Mouse (Mus musculus) liver, adult (tissue): ENCODE measurements around the gene Tesk2.
A peak's percentile ranks its signal among the peaks of the same experiment; 100 is the strongest.

Experiments
- GATA4 ChIP-seq: IDR thresholded peaks from 2 replicates; pipeline ENCODE4 v1.6.1; 2014; ENCODE audit warnings: mild to moderate bottlenecking, low read length; ENCODE audit not compliant: insufficient replicate concordance

Tesk2 gene

DNA sequence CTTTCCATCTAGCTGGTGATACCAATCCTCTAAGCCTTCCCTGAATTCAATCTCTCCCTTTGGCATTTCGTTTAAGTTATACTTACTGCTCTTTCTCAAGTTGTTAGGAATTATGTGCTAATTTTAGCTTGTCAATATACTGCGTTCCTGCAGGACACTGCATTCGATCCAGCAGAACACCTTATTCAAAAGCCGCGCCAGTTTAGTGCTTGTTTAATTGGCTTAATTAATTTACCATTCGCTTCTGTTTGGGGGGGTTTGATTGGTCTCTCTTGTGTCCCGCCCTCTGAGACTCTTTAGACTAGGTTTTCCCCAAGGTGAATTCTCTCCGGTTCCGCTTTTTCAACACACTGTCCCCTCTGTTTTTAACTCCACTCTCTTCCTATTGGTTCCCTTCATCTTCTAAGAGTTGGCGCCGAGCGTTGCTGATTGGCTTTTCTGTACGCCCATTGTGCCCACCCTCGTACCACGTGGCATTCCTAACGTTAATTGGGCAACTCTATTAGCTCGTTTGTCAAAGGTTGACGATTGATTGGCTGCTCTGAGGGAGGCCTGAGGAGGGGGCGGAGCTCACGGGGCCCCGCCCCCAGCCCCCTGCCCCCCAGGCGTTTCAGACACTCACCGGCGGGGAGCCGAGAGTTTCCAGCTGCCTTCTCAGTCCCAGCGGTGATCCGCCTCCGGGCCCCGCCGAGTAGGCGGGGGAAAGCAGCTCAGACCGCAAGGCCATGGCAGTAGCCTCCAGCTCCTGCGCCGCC is at the start of gene Tesk2:
Tesk2 (plus strand) TSS at position 606 of the 755 bp plus-strand sequence.
- no peak for TF ChIP-seq GATA4

DNA sequence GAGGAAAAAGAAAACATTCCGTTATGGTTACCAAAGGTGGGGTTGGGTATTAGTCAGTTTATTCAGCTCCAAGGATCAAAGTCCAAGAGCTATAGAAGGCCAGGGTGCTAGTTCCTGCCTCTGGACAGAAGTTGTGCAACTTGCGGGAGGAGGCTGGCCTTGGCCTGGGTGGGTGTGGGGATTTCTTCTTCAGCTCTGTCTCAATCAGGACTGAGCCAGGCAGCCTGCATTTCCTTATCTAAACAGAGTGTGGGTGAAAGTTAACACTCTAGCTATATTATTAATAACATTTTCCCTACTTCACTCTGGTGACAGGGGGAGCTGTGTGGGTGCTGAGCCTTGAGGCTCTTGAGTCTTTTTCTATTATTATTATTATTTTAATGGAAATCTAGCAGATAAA is 48.0 kb upstream of the Tesk2 start:
- TF ChIP-seq GATA4 = no peak

GRCm38 (mm10) chr4:116676027-116676426 is 44.7 kb upstream of the Tesk2 start:
- TF ChIP-seq GATA4 = no peak

GRCm38 (mm10) chr4:116677808-116678207 is 42.9 kb upstream of the Tesk2 start:
- no peak for TF ChIP-seq GATA4

GRCm38 (mm10) chr4:116679141-116679540 is 41.6 kb upstream of the Tesk2 start:
- TF ChIP-seq GATA4 = no peak

GRCm38 (mm10) chr4:116683957-116684356 is 36.8 kb upstream of the Tesk2 start:
- TF ChIP-seq GATA4 = peak; percentile 56; the same call in 1 of the 2 replicates

DNA sequence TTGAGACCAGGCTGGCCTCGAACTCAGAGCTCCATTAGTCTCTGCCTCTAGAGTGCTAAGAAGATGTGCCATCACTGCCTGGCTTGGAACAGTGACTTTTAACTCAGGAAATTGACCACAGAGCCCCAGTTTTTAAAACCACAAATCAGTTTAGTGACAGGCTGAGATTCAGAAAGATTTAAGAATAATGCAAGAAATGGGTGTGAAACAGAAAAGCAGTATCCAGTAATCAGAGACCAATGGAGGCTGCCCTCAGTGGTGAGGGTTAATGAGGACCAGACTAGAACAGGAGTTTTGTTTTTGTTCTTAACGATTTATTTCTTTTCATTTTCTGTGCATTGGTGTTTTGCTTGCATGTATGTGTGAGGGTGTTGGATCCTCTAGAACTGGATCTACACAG is 36.1 kb upstream of the Tesk2 start:
- no peak for TF ChIP-seq GATA4

- TF ChIP-seq GATA4 = no peak; the same call in 1 of the 2 replicates
These were observed 35.2 kb upstream of the Tesk2 start, which contains the start of gene Prdx1 for GRCm38 (mm10) chr4:116685402-116686061. Gene Prdx1, plus strand, starts transcription at chr4:116685544.

DNA sequence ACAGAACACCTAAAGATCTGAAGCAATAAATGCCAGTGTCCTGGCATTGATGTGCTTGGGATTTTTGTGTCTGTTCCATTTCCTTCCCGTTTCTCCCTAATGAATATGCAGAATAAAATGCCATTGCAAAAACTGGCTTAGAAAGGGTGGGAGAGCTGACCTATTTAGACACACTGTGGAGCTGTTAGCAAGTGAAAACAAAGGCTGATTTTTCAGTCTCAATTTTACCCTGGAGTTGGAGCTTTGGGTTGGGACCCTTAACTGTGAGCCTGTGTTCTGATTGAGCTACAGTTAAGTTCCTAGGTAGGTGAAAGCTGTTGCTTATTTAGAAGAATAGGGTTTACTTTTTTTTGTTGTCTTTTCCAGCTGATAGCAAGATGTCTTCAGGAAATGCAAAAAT is 33.7 kb upstream of the Tesk2 start:
- TF ChIP-seq GATA4 = no peak

DNA sequence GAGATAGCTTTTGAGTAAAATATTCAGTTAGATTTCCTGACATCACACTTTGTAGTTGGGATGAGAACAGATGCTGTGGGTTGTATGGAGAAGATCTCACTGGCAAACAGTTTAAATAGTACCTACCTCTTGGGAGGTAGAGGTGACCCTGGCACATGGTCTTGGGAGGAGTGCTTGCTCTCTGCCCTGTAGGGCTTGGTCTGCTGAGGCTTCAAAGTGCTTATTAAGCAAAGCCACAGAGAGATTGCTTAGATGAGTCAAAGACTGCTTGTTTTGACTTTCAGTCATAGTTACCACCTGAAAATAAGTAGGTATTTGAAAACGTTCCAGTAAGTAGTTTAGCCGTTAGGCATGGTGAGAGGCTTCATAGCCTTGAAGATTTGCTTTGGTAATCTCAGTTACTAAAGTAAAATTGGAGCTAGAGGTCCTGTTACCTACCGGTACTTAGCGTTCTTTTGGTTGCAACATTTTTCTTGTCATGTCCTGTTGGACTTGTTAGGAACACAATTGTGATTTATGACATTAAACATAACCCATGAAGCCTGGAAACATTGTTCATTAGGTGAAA is 31.4 kb upstream of the Tesk2 start:
- TF ChIP-seq GATA4 = no peak

DNA sequence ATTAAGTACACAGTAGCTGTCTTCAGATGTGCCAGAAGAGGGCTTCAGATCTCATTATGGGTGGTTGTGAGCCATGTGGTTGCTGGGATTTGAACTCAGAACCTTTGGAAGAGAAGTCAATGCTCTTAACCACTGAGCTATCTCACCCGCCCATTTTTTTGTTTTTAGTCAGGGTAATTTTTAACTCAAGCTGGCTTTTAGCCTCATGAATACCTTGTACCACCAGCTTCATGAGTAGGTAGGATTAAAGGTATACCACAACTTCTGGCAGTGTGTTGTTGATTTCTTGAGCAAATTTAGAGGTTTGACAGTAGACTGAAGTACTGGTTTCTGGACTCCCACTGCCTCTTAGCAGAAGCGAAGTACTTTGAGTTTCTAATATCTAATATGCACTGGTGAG is 28.6 kb upstream of the Tesk2 start:
- no peak for TF ChIP-seq GATA4

- TF ChIP-seq GATA4 = no peak
These were observed 27.0 kb upstream of the Tesk2 start for GRCm38 (mm10) chr4:116693785-116694184.

- TF ChIP-seq GATA4 = peak; percentile 44; the same call in 1 of the 2 replicates
These were observed 21.9 kb upstream of the Tesk2 start for GRCm38 (mm10) chr4:116698693-116699342.

- TF ChIP-seq GATA4 = no peak
These were observed 19.8 kb upstream of the Tesk2 start for GRCm38 (mm10) chr4:116700964-116701363.

GRCm38 (mm10) chr4:116703804-116704203 is 16.9 kb upstream of the Tesk2 start:
- TF ChIP-seq GATA4 = no peak
